Mouse (Mus musculus): ENCODE results near the gene Cyth1.

Cyth1 gene

GRCm38 (mm10) chr11:118197508-118198295, 50.7 kb downstream of the Cyth1 start:
- no peak for DNase-seq (ENCODE audit: low read depth)

GRCm38 (mm10) chr11:118196824-118197388, 51.5 kb downstream of the Cyth1 start:
- DNase-seq (ENCODE audit: low read depth) = no peak

- no peak for DNase-seq (ENCODE audit: low read depth)
Measured at GRCm38 (mm10) chr11:118193390-118194147, 54.8 kb downstream of the Cyth1 start.

GRCm38 (mm10) chr11:118192973-118193372, 55.4 kb downstream of the Cyth1 start:
- no peak for DNase-seq (ENCODE audit: low read depth)

- DNase-seq (ENCODE audit: low read depth) = no peak
Measured at GRCm38 (mm10) chr11:118182768-118183167, 65.6 kb downstream of the Cyth1 start.

GRCm38 (mm10) chr11:118182353-118182752, 66.0 kb downstream of the Cyth1 start:
- DNase-seq (ENCODE audit: low read depth) = no peak

- no peak for DNase-seq (ENCODE audit: low read depth)
Measured at GRCm38 (mm10) chr11:118180199-118180598, 68.2 kb downstream of the Cyth1 start.

- DNase-seq (ENCODE audit: low read depth) = no peak
Measured at GRCm38 (mm10) chr11:118178236-118178635, 70.2 kb downstream of the Cyth1 start.

- DNase-seq (ENCODE audit: low read depth) = no peak
Measured at GRCm38 (mm10) chr11:118174752-118175151, 73.6 kb downstream of the Cyth1 start.

GRCm38 (mm10) chr11:118172768-118173167, 75.6 kb downstream of the Cyth1 start:
- DNase-seq (ENCODE audit: low read depth) = no peak

- no peak for DNase-seq (ENCODE audit: low read depth)
Measured at GRCm38 (mm10) chr11:118170333-118170732, 78.1 kb downstream of the Cyth1 start.

- no peak for DNase-seq (ENCODE audit: low read depth)
Measured at GRCm38 (mm10) chr11:118168714-118169113, 79.7 kb downstream of the Cyth1 start.

GRCm38 (mm10) chr11:118166626-118167025, 81.8 kb downstream of the Cyth1 start:
- no peak for DNase-seq (ENCODE audit: low read depth)

GRCm38 (mm10) chr11:118165681-118166080, 82.7 kb downstream of the Cyth1 start:
- DNase-seq (ENCODE audit: low read depth) = no peak

GRCm38 (mm10) chr11:118164566-118164965, 83.8 kb downstream of the Cyth1 start:
- no peak for DNase-seq (ENCODE audit: low read depth)

GRCm38 (mm10) chr11:118162245-118162644, 86.1 kb downstream of the Cyth1 start:
- DNase-seq (ENCODE audit: low read depth) = no peak

- no peak for DNase-seq (ENCODE audit: low read depth)
Measured at GRCm38 (mm10) chr11:118161240-118161639, 87.2 kb downstream of the Cyth1 start.

GRCm38 (mm10) chr11:118160763-118161162, 87.6 kb downstream of the Cyth1 start:
- no peak for DNase-seq (ENCODE audit: low read depth)

GRCm38 (mm10) chr11:118158753-118159152, 89.6 kb downstream of the Cyth1 start:
- no peak for DNase-seq (ENCODE audit: low read depth)

GRCm38 (mm10) chr11:118156480-118157060, 91.8 kb downstream of the Cyth1 start:
- no peak for DNase-seq (ENCODE audit: low read depth)

GRCm38 (mm10) chr11:118152964-118153363, 95.4 kb downstream of the Cyth1 start:
- DNase-seq (ENCODE audit: low read depth) = peak; percentile 35

- DNase-seq (ENCODE audit: low read depth) = peak; percentile 58
Measured at GRCm38 (mm10) chr11:118151423-118152180, 96.8 kb downstream of the Cyth1 start.

Measured in naive thymus-derived CD4-positive, alpha-beta T cell, adult 2 months (primary cell).